ENCODE assay signal across 8 mouse cellular contexts in the genomic region with DNA sequence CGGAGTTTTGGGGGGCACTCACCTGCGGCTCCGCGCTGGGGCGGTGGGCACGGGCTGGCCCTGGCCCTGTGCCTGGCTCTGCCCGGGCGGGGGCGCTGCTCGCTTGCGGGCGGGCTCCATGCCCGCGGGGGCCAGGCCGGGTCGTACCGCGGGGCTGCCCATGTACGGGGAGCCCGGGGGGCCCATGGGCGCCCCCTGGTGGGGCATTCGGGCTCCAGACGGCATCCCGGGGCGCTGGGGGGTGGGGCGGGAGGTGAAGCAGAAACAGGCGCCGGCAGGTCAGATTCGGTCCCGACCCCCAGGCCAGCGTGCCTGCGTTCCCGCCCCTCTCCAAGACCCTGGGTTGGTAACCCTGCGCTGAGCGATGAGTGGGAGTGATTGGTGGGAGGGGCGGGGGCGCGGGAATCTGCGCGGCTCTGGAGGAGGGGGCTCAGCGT. TPM values are rescaled to one million over a fixed set of nuclear protein-coding genes. Genes with fewer than 3 reads are reported as not detected.
DNase-seq lines count a peak whose midpoint lies in the region; ATAC-seq and TF ChIP-seq lines count a peak whose summit lies in the region.

No protein-coding gene starts in this region.

- peak overlapping the region; percentile 99 for H3K4me2 ChIP-seq in intestine, embryonic 16.5 days (ENCODE audit: low read depth, low read length)
- H3K4me2 ChIP-seq in lung, embryonic 15.5 days: peak overlapping the region; percentile 96

- no peaks in the 10 kb centered on the region for H3K9me3 ChIP-seq in intestine, embryonic 16.5 days (ENCODE audit: control insufficient read depth, low read length)
- H3K9me3 ChIP-seq in lung, embryonic 15.5 days: no peaks in the 10 kb centered on the region

- peak; percentile 72 for DNase-seq in thymus, adult 2 months
- no peak for DNase-seq in thymus, adult 18-20 months
- peak; percentile 36 to 56 for DNase-seq in cerebellum, postnatal 36 days
- peak; percentile 72 to 78 for DNase-seq in gastrocnemius, postnatal 4 days (ENCODE audit: low spot score in 2 of 2)
- DNase-seq in ovary, postnatal 14 days (ENCODE audit: low spot score): peak; percentile 65
- DNase-seq in left cerebral cortex, adult 9 months (ENCODE audit: low spot score in 2 of 2): no peak

- no peak for ATAC-seq in intestine, embryonic 16.5 days
- no peak for ATAC-seq in lung, embryonic 15.5 days (ENCODE audit: borderline replicate concordance, extremely low read depth, low FRiP score, low TSS enrichment)

- H3K4me3 ChIP-seq in thymus, adult 2 months (ENCODE audit: control insufficient read depth, insufficient read depth, low read length): peak overlapping the region; percentile 27
- peak overlapping the region; percentile 55 for H3K4me3 ChIP-seq in intestine, embryonic 16.5 days (ENCODE audit: low read length)
- H3K4me3 ChIP-seq in lung, embryonic 15.5 days: peak overlapping the region; percentile 50

- no peak overlapping the region for H3K27ac ChIP-seq in thymus, adult 2 months (ENCODE audit: control insufficient read depth, insufficient read depth, low read length)
- H3K27ac ChIP-seq in intestine, embryonic 16.5 days (ENCODE audit: low read length): no peak overlapping the region
- peak overlapping the region; percentile 29; the same call in 1 of the 2 replicates for H3K27ac ChIP-seq in lung, embryonic 15.5 days

- peaks cover 20% of the 10 kb centered on the region; the same call in 1 of the 2 replicates for H3K4me1 ChIP-seq in thymus, adult 2 months (replicated peaks; ENCODE audit: control insufficient read depth, insufficient read depth, low read length)
- H3K4me1 ChIP-seq in intestine, embryonic 16.5 days (ENCODE audit: control insufficient read depth, insufficient read depth, low read length): peaks cover 45% of the 10 kb centered on the region
- peaks cover 53% of the 10 kb centered on the region for H3K4me1 ChIP-seq in lung, embryonic 15.5 days

- WGBS in thymus, adult 2 months: 2% methylated on average over 41 of the region's 41 CpGs
- WGBS in intestine, embryonic 16.5 days: under 1% methylated on average over 35 of the region's 41 CpGs
- WGBS in lung, embryonic 15.5 days: 2% methylated on average over 40 of the region's 41 CpGs

- H3K9ac ChIP-seq in intestine, embryonic 16.5 days (ENCODE audit: low read depth, low read length): peak overlapping the region; percentile 76
- peak overlapping the region; percentile 49 for H3K9ac ChIP-seq in lung, embryonic 15.5 days

- H3K27me3 ChIP-seq in thymus, adult 2 months (ENCODE audit: control insufficient read depth, insufficient read depth, low read length): peaks cover 12% of the 10 kb centered on the region; the same call in 1 of the 2 replicates
- peaks cover 15% of the 10 kb centered on the region for H3K27me3 ChIP-seq in intestine, embryonic 16.5 days (replicated peaks; ENCODE audit: control insufficient read depth, insufficient read depth, low read length)
- peaks cover 11% of the 10 kb centered on the region; the same call in 1 of the 2 replicates for H3K27me3 ChIP-seq in lung, embryonic 15.5 days

- H3K36me3 ChIP-seq in thymus, adult 2 months (ENCODE audit: control insufficient read depth, insufficient read depth, low read length): no peaks in the 10 kb centered on the region
- H3K36me3 ChIP-seq in intestine, embryonic 16.5 days (ENCODE audit: control insufficient read depth, insufficient read depth, low read length): 0 out of 2 replicates have a peak, but pooled peaks cover 3% of the 10 kb centered on the region
- peaks cover 21% of the 10 kb centered on the region for H3K36me3 ChIP-seq in lung, embryonic 15.5 days

- no peak for TF ChIP-seq POLR2A in thymus, adult 2 months (IDR thresholded peaks at IDR 0.05; ENCODE audit: control insufficient read depth, extremely low read depth, insufficient read depth, low read length, poor library complexity)

- TF ChIP-seq CTCF in thymus, adult 2 months (IDR thresholded peaks at IDR 0.05; ENCODE audit: borderline replicate concordance, control insufficient read depth, extremely low read depth, insufficient read depth, low read length, poor library complexity): peak; percentile 91

RNA-seq across cellular contexts. Expression of a gene that starts 12.0 kb away (rescaled TPM):
- polyA plus RNA-seq in thymus, adult 2 months (2012; rRNA removed): 53.5 and 55.5 TPM in 2 replicates
- total RNA-seq in gastrocnemius, postnatal 4 days (2021): 10 to 100 TPM; 34.4 to 36.7 TPM
- 16.3 and 18.0 TPM in 2 replicates for polyA plus RNA-seq in intestine, embryonic 16.5 days (2015; fragmentation: Nextera tagmentation; extraction: Ambion mirVana)
- polyA plus RNA-seq in lung, embryonic 15.5 days (2015; fragmentation: Nextera tagmentation; extraction: Ambion mirVana): 21.7 and 21.8 TPM in 2 replicates

RNA-seq across cellular contexts. Expression of a gene that starts 21.3 kb away (rescaled TPM):
- polyA plus RNA-seq in thymus, adult 2 months (2012; rRNA removed): 117 and 121 TPM in 2 replicates
- 10 to 100 TPM; 60.6 to 61.0 TPM for total RNA-seq in gastrocnemius, postnatal 4 days (2021)
- polyA plus RNA-seq in intestine, embryonic 16.5 days (2015; fragmentation: Nextera tagmentation; extraction: Ambion mirVana): 75.0 and 82.7 TPM in 2 replicates
- polyA plus RNA-seq in lung, embryonic 15.5 days (2015; fragmentation: Nextera tagmentation; extraction: Ambion mirVana): 108 and 110 TPM in 2 replicates

RNA-seq across cellular contexts. Expression of a gene that starts 25.6 kb away (rescaled TPM):
- polyA plus RNA-seq in thymus, adult 2 months (2012; rRNA removed): 3.7 and 6.1 TPM in 2 replicates
- 100 to 1,000 TPM; 131 to 137 TPM for total RNA-seq in gastrocnemius, postnatal 4 days (2021)
- 9.5 and 10.0 TPM in 2 replicates for polyA plus RNA-seq in intestine, embryonic 16.5 days (2015; fragmentation: Nextera tagmentation; extraction: Ambion mirVana)
- polyA plus RNA-seq in lung, embryonic 15.5 days (2015; fragmentation: Nextera tagmentation; extraction: Ambion mirVana): 28.5 and 29.7 TPM in 2 replicates

RNA-seq across cellular contexts. Expression of a gene that starts 42.0 kb away (rescaled TPM):
- not detected in 2 replicates for polyA plus RNA-seq in thymus, adult 2 months (2012; rRNA removed)
- not detected for total RNA-seq in gastrocnemius, postnatal 4 days (2021)
- not detected in 2 replicates for polyA plus RNA-seq in intestine, embryonic 16.5 days (2015; fragmentation: Nextera tagmentation; extraction: Ambion mirVana)
- polyA plus RNA-seq in lung, embryonic 15.5 days (2015; fragmentation: Nextera tagmentation; extraction: Ambion mirVana): not detected in 2 replicates

RNA-seq across cellular contexts. Expression of a gene that starts 57.8 kb away (rescaled TPM):
- polyA plus RNA-seq in thymus, adult 2 months (2012; rRNA removed): 0.38 and 9.5 TPM in 2 replicates
- total RNA-seq in gastrocnemius, postnatal 4 days (2021): 10 to 100 TPM; 32.8 to 34.8 TPM
- 0.16 and 0.29 TPM in 2 replicates for polyA plus RNA-seq in intestine, embryonic 16.5 days (2015; fragmentation: Nextera tagmentation; extraction: Ambion mirVana)
- polyA plus RNA-seq in lung, embryonic 15.5 days (2015; fragmentation: Nextera tagmentation; extraction: Ambion mirVana): 0.36 and 0.59 TPM in 2 replicates

Comparison
In these comparisons a context has a peak if more than half of its experiments do, and no peak if none do; other contexts are left out.
1. DNase-seq: peak in thymus, adult 2 months (single experiment), cerebellum, postnatal 36 days (2 of 2), gastrocnemius, postnatal 4 days (2 of 2) and ovary, postnatal 14 days (single experiment); none in thymus, adult 18-20 months (0 of 2) and left cerebral cortex, adult 9 months (0 of 2).
2. Peak in every context shown above with its lines, with median percentiles within 50 percentile points of each other: H3K4me3 ChIP-seq.